Mouse (Mus musculus) liver, embryonic 14.5 days (tissue): Measurements from ENCODE around the gene Ppard. TPM values are rescaled to one million over a fixed set of nuclear protein-coding genes. Genes with fewer than 3 reads are reported as not detected.

Experiments
- ATAC-seq: fragments of 200-750 bp; cut with Nextera tagmentation; 2 replicates; pipeline ENCODE4 v1.8.0; 2017; ENCODE audit warnings: moderate number of reproducible peaks, mild to moderate bottlenecking, moderate library complexity; ENCODE audit not compliant: insufficient read depth
- DNase-seq, 3 experiments: peaks; one replicate each; pipeline ENCODE4 v3.0.0-alpha.2; 2012 to 2013; ENCODE audit warnings: low read depth in 3 of 3, low spot score in 3 of 3
- H3K27ac ChIP-seq: fragments of 300-500 bp; sonication (generic); 2 replicates; pipeline ENCODE4 v1.5.1; 2014; ENCODE audit warnings: moderate library complexity, mild to moderate bottlenecking, control low read depth, inconsistent platforms
- H3K27me3 ChIP-seq: fragments of 300-500 bp; sonication (generic); 2 replicates; pipeline ENCODE4 v1.6.1; 2014; ENCODE audit warnings: mild to moderate bottlenecking, low read length, moderate library complexity; ENCODE audit not compliant: control insufficient read depth, insufficient read depth
- H3K36me3 ChIP-seq: fragments of 300-500 bp; sonication (generic); replicated peaks from 2 replicates; pipeline ENCODE4 v1.6.1; 2014; ENCODE audit warnings: low read depth; ENCODE audit not compliant: control insufficient read depth, insufficient read depth
- H3K4me1 ChIP-seq, 2 experiments: fragments of 200-500 bp in 1 of 2; fragments of 300-500 bp in 1 of 2; sonication (generic) in 1 of 2; replicated peaks; 2 replicates each; pipeline ENCODE4 v1.6.1; 2012 to 2014; ENCODE audit warnings: antibody characterized with exemption in 1 of 2, inconsistent platforms in 1 of 2, low read length in 1 of 2; ENCODE audit not compliant: control insufficient read depth in 2 of 2, insufficient read depth in 2 of 2
- H3K4me2 ChIP-seq: fragments of 300-500 bp; sonication (generic); 2 replicates; pipeline ENCODE4 v1.6.1; 2014; ENCODE audit warnings: low read depth, mild to moderate bottlenecking, control low read depth, moderate library complexity
- H3K4me3 ChIP-seq, 2 experiments: fragments of 200-500 bp in 1 of 2; fragments of 300-500 bp in 1 of 2; sonication (generic) in 1 of 2; 2 replicates each; pipeline ENCODE4 v1.5.1; 2012 to 2014; ENCODE audit warnings: low read depth in 2 of 2, low read length in 2 of 2, mild to moderate bottlenecking in 2 of 2, control low read depth in 1 of 2, inconsistent platforms in 1 of 2, moderate library complexity in 1 of 2; ENCODE audit not compliant: insufficient read depth in 1 of 2
- H3K9ac ChIP-seq: fragments of 300-500 bp; sonication (generic); replicated peaks from 2 replicates; pipeline ENCODE4 v1.6.1; 2014; ENCODE audit warnings: mild to moderate bottlenecking, control low read depth, moderate library complexity
- H3K9me3 ChIP-seq: fragments of 300-500 bp; sonication (generic); 2 replicates; pipeline ENCODE4 v1.6.1; 2016; ENCODE audit warnings: low read length, mixed read lengths; ENCODE audit not compliant: control insufficient read depth
- CTCF ChIP-seq: IDR thresholded peaks from 2 replicates; pipeline ENCODE4 v1.5.1; 2016; ENCODE audit warnings: antibody characterized with exemption, low read depth, control low read depth
- EP300 ChIP-seq: IDR thresholded peaks from 2 replicates; pipeline ENCODE4 v1.6.1; 2016; ENCODE audit warnings: antibody characterized with exemption, low read depth
- WGBS: fragments of 180-500 bp; shearing (Covaris S2); extraction: QIAGEN DNeasy Blood & Tissue Kit; methylation state at CpG from one replicate; pipeline ENCODE4 v1.1.7; 2014; ENCODE audit not compliant: insufficient replicate concordance; 5-methylcytosine and 5-hydroxymethylcytosine counted together
- polyA plus RNA-seq, 2 experiments: library from polyadenylated mRNA; depleted of rRNA in 1 of 2; stranded (reverse) in 1 of 2; unstranded in 1 of 2; fragments of >200 nt; fragmentation: Nextera tagmentation in 1 of 2; extraction: Ambion mirVana in 1 of 2; gene quantifications; 2 replicates each; pipeline versions ENCODE4 v1.2.1 to v1.2.3; 2012 to 2014

The Ppard gene
- polyA plus RNA-seq, 2 experiments: 0.76 to 5.6 TPM

GRCm38 (mm10) chr17:28291346-28291745 lies 58.8 kb downstream of the Ppard start:
- TF ChIP-seq CTCF: no peak
- TF ChIP-seq EP300: no peak
- H3K4me2 ChIP-seq: no peak overlapping the region
- H3K4me3 ChIP-seq: no peak overlapping the region
- ATAC-seq (no peak), DNase-seq (no peak)
- 11% methylated on average over 7 of the region's 7 CpGs for WGBS
- H3K4me1 ChIP-seq: peaks cover 0 to 11% of the 10 kb centered on the region in 2 experiments; a peak in 3 of 4 replicates
- H3K36me3 ChIP-seq: no peaks in the 10 kb centered on the region
- no peak overlapping the region for H3K9ac ChIP-seq
- no peaks in the 10 kb centered on the region for H3K9me3 ChIP-seq
- H3K27me3 ChIP-seq: no peaks in the 10 kb centered on the region
- no peak overlapping the region for H3K27ac ChIP-seq

GRCm38 (mm10) chr17:28293716-28294115 lies 61.2 kb downstream of the Ppard start:
- H3K9ac ChIP-seq: no peak overlapping the region
- no peaks in the 10 kb centered on the region for H3K36me3 ChIP-seq
- WGBS: 45% methylated on average over 4 of the region's 4 CpGs
- ATAC-seq (no peak), DNase-seq (no peak)
- H3K27ac ChIP-seq: no peak overlapping the region
- H3K9me3 ChIP-seq: no peaks in the 10 kb centered on the region
- TF ChIP-seq EP300 (no peak), CTCF (no peak)
- peaks cover 0 to 9% of the 10 kb centered on the region in 2 experiments; a peak in 3 of 4 replicates for H3K4me1 ChIP-seq
- no peak overlapping the region for H3K4me2 ChIP-seq
- H3K27me3 ChIP-seq: no peaks in the 10 kb centered on the region
- no peak overlapping the region for H3K4me3 ChIP-seq

- Histone ChIP-seq H3K4me2 (no peak overlapping the region), H3K4me1 (peaks cover 0 to 9% of the 10 kb centered on the region in 2 experiments; a peak in 3 of 4 replicates), H3K9me3 (no peaks in the 10 kb centered on the region), H3K27ac (no peak overlapping the region), H3K27me3 (no peaks in the 10 kb centered on the region), H3K4me3 (no peak overlapping the region), H3K36me3 (no peaks in the 10 kb centered on the region), H3K9ac (no peak overlapping the region)
- WGBS: 48% methylated on average over 17 of the region's 17 CpGs
- ATAC-seq (no peak), DNase-seq (no peak)
- TF ChIP-seq CTCF: no peak; the same call in 1 of the 2 replicates
Measured at GRCm38 (mm10) chr17:28294449-28295333, 62.2 kb downstream of the Ppard start.

- DNase-seq (no peak), ATAC-seq (no peak)
- WGBS: 84% methylated on average over 17 of the region's 17 CpGs
- Histone ChIP-seq H3K9me3 (no peaks in the 10 kb centered on the region), H3K4me3 (no peak overlapping the region), H3K36me3 (no peaks in the 10 kb centered on the region), H3K9ac (no peak overlapping the region), H3K4me2 (no peak overlapping the region), H3K27me3 (no peaks in the 10 kb centered on the region), H3K4me1 (no peaks in the 10 kb centered on the region), H3K27ac (no peak overlapping the region)
- TF ChIP-seq CTCF (no peak), EP300 (no peak)
Measured at GRCm38 (mm10) chr17:28298888-28299287, 66.4 kb downstream of the Ppard start.

GRCm38 (mm10) chr17:28299669-28300320 lies 67.3 kb downstream of the Ppard start:
- TF ChIP-seq CTCF: no peak
- TF ChIP-seq EP300: no peak
- H3K4me2 ChIP-seq: no peak overlapping the region
- no peak overlapping the region for H3K9ac ChIP-seq
- ATAC-seq (no peak), DNase-seq (no peak)
- no peak overlapping the region for H3K4me3 ChIP-seq
- H3K36me3 ChIP-seq: no peaks in the 10 kb centered on the region
- WGBS: 56% methylated on average over 11 of the region's 11 CpGs
- H3K27me3 ChIP-seq: no peaks in the 10 kb centered on the region
- no peak overlapping the region for H3K27ac ChIP-seq
- H3K4me1 ChIP-seq: no peaks in the 10 kb centered on the region
- H3K9me3 ChIP-seq: no peaks in the 10 kb centered on the region
